Mouse (Mus musculus): Measurements from ENCODE around the gene Cramp1l. TPM values are rescaled to one million over a fixed set of nuclear protein-coding genes. Genes with fewer than 3 reads are reported as not detected.
"Not testable (repeated sequence)": the region's sequence is repeated elsewhere in the genome, so short reads cannot be mapped to it uniquely, and the experiment has no call there.

The Cramp1l gene
- total and polyA plus RNA-seq, 3 experiments = 16.7 to 18.2 (median 17.8) TPM

- DNase-seq = no peak
These were observed 56.2 kb downstream of the Cramp1l start for GRCm38 (mm10) chr17:24959371-24959770.

DNA sequence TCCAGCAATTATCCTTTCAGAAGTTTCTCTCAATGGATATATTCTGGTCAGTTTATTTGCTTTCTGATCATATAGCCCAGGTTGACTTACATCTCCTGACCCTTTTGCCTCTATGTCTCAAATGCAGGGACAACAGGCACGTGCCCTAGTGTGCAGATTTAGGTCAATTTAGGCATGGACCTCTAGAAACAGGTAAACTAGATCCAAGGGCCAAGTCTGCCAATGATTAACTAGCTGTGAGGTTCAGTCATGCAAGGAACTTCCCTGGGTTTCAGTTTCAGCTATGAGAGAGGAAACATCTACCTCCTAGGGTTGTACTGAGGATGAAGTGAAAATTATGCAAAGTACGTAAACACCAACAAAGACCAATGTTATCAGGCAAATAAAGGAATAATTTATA is 62.3 kb downstream of the Cramp1l start:
- DNase-seq = no peak

GRCm38 (mm10) chr17:24950671-24951070 is 64.9 kb downstream of the Cramp1l start:
- DNase-seq = no peak

GRCm38 (mm10) chr17:24948204-24948603 is 67.4 kb downstream of the Cramp1l start:
- DNase-seq = no peak

DNA sequence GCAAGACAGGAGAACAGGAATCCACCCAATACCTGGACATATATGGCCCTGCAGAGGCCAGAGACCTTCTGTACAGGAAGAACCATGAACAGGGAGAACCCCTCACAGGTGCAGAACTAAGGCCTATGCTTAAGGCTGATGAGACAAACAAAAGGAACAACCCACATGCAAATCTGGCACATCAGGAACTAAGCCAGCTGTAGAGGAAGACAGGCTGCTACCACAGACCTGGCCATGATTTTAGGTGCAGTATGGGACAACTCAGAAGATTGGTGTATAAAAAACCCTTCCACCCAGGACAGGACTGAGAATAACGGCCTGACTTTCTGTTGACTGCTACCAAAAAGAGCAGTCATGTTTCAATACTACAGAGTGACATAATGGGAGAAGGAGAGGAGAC is 72.0 kb downstream of the Cramp1l start:
- DNase-seq = not testable (repeated sequence)

DNA sequence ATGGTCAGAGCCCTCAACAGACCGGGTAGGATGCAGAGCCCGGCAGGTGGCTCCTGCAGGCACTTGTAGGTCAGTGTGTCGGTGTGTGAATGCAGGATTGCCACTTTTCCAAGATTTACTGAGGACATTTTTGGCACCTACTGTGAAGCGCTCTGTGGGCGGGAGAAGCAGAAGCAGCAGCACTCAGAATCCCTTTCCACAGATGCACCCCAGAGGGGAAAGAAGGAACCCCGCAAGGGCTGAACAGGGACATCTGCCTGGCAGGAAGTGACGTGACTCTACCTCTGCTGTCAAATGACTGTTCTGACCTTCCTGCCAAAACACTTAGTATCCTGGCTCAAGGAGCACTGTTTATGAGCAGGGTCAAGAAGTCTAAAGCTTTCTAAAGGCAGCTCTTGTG is 72.6 kb downstream of the Cramp1l start:
- no peak for DNase-seq

DNA sequence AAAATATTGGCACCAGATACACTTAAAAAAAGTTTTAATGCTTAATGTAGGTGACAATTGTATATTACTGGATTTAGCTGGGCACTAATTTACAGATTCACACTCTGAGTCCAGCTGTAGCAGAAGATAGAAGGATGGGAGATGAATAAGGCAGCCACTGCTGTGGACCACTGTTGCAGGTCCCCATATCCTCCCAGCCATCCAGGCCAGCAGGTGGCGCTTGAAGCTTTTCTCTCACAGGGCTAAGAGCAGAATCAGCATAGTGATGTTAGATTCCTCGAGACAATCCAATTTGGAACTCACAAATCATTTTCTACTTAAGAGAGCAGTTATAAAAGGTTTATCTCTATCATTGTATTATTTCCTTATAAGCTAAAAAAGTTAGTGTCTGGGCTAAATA is 73.1 kb downstream of the Cramp1l start:
- peak; percentile 38 for DNase-seq

DNA sequence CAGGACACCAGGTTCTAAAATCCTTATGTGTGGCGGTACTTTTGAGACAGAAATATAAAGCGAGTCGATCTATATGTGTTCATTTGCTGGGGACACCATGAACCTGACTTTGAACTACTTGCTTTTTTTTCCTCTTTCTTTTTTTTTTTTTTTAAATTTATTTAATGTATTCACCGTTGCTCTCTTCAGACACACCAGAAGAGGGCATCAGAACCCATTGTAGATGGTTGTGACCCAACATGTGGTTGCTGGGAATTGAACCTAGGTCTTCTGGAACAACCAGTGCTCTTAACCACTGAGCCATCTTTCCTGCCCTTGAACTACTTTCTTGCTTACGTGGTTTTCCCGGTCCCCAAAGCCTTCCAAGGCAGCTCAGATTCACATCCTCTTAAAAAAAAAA is 78.3 kb downstream of the Cramp1l start:
- DNase-seq = no peak

GRCm38 (mm10) chr17:24936259-24937237 is 79.0 kb downstream of the Cramp1l start, which contains the start of gene Mapk8ip3:
Mapk8ip3 (minus strand) TSS chr17:24936977.
- peak; percentile 98 for DNase-seq

- DNase-seq = peak; percentile 44
These were observed 79.9 kb downstream of the Cramp1l start for GRCm38 (mm10) chr17:24935666-24936065.

GRCm38 (mm10) chr17:24934926-24935325 is 80.7 kb downstream of the Cramp1l start:
- DNase-seq = peak; percentile 45

GRCm38 (mm10) chr17:24933163-24933562 is 82.4 kb downstream of the Cramp1l start:
- no peak for DNase-seq

- no peak for DNase-seq
These were observed 83.2 kb downstream of the Cramp1l start for GRCm38 (mm10) chr17:24932431-24932830.

GRCm38 (mm10) chr17:24929506-24929905 is 86.1 kb downstream of the Cramp1l start:
- DNase-seq = peak; percentile 85

GRCm38 (mm10) chr17:24923246-24923645 is 92.3 kb downstream of the Cramp1l start:
- no peak for DNase-seq

- DNase-seq = no peak
These were observed 101.6 kb downstream of the Cramp1l start for GRCm38 (mm10) chr17:24913984-24914383.

Other genes starting within 250 kb of the Cramp1l start
- 1 to 10 TPM in 1 of 2 experiments, under 1 TPM in 1; 0.86 to 1.5 TPM for gene Meiob, start 211.5 kb downstream of the Cramp1l start, total RNA-seq (2021)
- not detected in 2 replicates for gene Meiob, start 211.5 kb downstream of the Cramp1l start, polyA plus RNA-seq (2012; rRNA removed)
- 100 to 1,000 TPM; 102 to 123 TPM for gene Hagh, start 175.6 kb downstream of the Cramp1l start, total RNA-seq (2021)
- 115 and 137 TPM in 2 replicates for gene Hagh, start 175.6 kb downstream of the Cramp1l start, polyA plus RNA-seq (2012; rRNA removed)
- gene Fahd1, start 165.4 kb downstream of the Cramp1l start, total RNA-seq (2021) = 10 to 100 TPM; 25.4 to 43.4 TPM
- gene Fahd1, start 165.4 kb downstream of the Cramp1l start, polyA plus RNA-seq (2012; rRNA removed) = 11.7 and 16.6 TPM in 2 replicates
- 1 to 10 TPM; 5.5 to 6.7 TPM for gene Igfals, start 149.8 kb downstream of the Cramp1l start, total RNA-seq (2021)
- 11.2 and 18.5 TPM in 2 replicates for gene Igfals, start 149.8 kb downstream of the Cramp1l start, polyA plus RNA-seq (2012; rRNA removed)
- 10 to 100 TPM; 53.1 to 56.6 TPM for gene Nubp2, start 129.4 kb downstream of the Cramp1l start, total RNA-seq (2021)
- gene Nubp2, start 129.4 kb downstream of the Cramp1l start, polyA plus RNA-seq (2012; rRNA removed) = 38.5 and 55.9 TPM in 2 replicates
- 10 to 100 TPM; 30.8 to 33.1 TPM for gene Spsb3, start 129.1 kb downstream of the Cramp1l start, total RNA-seq (2021)
- 144 and 179 TPM in 2 replicates for gene Spsb3, start 129.1 kb downstream of the Cramp1l start, polyA plus RNA-seq (2012; rRNA removed)
- 10 to 100 TPM; 39.9 to 48.0 TPM for gene Eme2, start 120.7 kb downstream of the Cramp1l start, total RNA-seq (2021)
- 58.3 and 58.4 TPM in 2 replicates for gene Eme2, start 120.7 kb downstream of the Cramp1l start, polyA plus RNA-seq (2012; rRNA removed)
- gene Mrps34, start 120.7 kb downstream of the Cramp1l start, total RNA-seq (2021) = 100 to 1,000 TPM; 130 to 150 TPM
- 547 and 570 TPM in 2 replicates for gene Mrps34, start 120.7 kb downstream of the Cramp1l start, polyA plus RNA-seq (2012; rRNA removed)
- gene Nme3, start 119.3 kb downstream of the Cramp1l start, total RNA-seq (2021) = 10 to 100 TPM; 70.1 to 73.7 TPM
- 116 and 124 TPM in 2 replicates for gene Nme3, start 119.3 kb downstream of the Cramp1l start, polyA plus RNA-seq (2012; rRNA removed)
- 100 to 1,000 TPM in 1 of 2 experiments, 10 to 100 TPM in 1; 86.6 to 129 TPM for gene Mapk8ip3, start 78.8 kb downstream of the Cramp1l start, total RNA-seq (2021)
- gene Mapk8ip3, start 78.8 kb downstream of the Cramp1l start, polyA plus RNA-seq (2012; rRNA removed) = 205 and 241 TPM in 2 replicates
- 10 to 100 TPM; 26.7 to 39.1 TPM for gene Jpt2, start 55.1 kb downstream of the Cramp1l start, total RNA-seq (2021)
- gene Jpt2, start 55.1 kb downstream of the Cramp1l start, polyA plus RNA-seq (2012; rRNA removed) = 2.3 and 4.6 TPM in 2 replicates
- 10 to 100 TPM; 27.8 to 28.0 TPM for gene Ift140, start 297 bp upstream of the Cramp1l start, total RNA-seq (2021)
- gene Ift140, start 297 bp upstream of the Cramp1l start, polyA plus RNA-seq (2012; rRNA removed) = 20.9 and 21.8 TPM in 2 replicates
- 10 to 100 TPM; 32.2 to 44.8 TPM for gene Tmem204, start 67.8 kb upstream of the Cramp1l start, total RNA-seq (2021)
- 59.2 and 64.1 TPM in 2 replicates for gene Tmem204, start 67.8 kb upstream of the Cramp1l start, polyA plus RNA-seq (2012; rRNA removed)
- 10 to 100 TPM; 16.4 to 24.5 TPM for gene Telo2, start 100.2 kb upstream of the Cramp1l start, total RNA-seq (2021)
- 15.5 and 15.7 TPM in 2 replicates for gene Telo2, start 100.2 kb upstream of the Cramp1l start, polyA plus RNA-seq (2012; rRNA removed)
- not detected for gene Ptx4, start 105.0 kb upstream of the Cramp1l start, total RNA-seq (2021)
- gene Ptx4, start 105.0 kb upstream of the Cramp1l start, polyA plus RNA-seq (2012; rRNA removed) = not detected in 2 replicates
- 10 to 100 TPM; 38.3 to 48.6 TPM for gene Clcn7, start 117.6 kb upstream of the Cramp1l start, total RNA-seq (2021)
- 33.9 and 37.4 TPM in 2 replicates for gene Clcn7, start 117.6 kb upstream of the Cramp1l start, polyA plus RNA-seq (2012; rRNA removed)
- under 1 TPM in 1 of 2 experiments, not detected in 1; 0.12 TPM for gene Ccdc154, start 146.7 kb upstream of the Cramp1l start, total RNA-seq (2021)
- 0.03 and 0.07 TPM in 2 replicates for gene Ccdc154, start 146.7 kb upstream of the Cramp1l start, polyA plus RNA-seq (2012; rRNA removed)
- not detected for gene Gm38655, start 159.7 kb upstream of the Cramp1l start, total RNA-seq (2021)
- gene Gm38655, start 159.7 kb upstream of the Cramp1l start, polyA plus RNA-seq (2012; rRNA removed) = not detected in 2 replicates
- 10 to 100 TPM; 16.7 to 24.4 TPM for gene BC003965, start 168.8 kb upstream of the Cramp1l start, total RNA-seq (2021)
- 24.0 and 25.7 TPM in 2 replicates for gene BC003965, start 168.8 kb upstream of the Cramp1l start, polyA plus RNA-seq (2012; rRNA removed)
- gene Unkl, start 172.6 kb upstream of the Cramp1l start, total RNA-seq (2021) = 10 to 100 TPM; 14.0 to 18.1 TPM
- 23.7 and 30.3 TPM in 2 replicates for gene Unkl, start 172.6 kb upstream of the Cramp1l start, polyA plus RNA-seq (2012; rRNA removed)
- 10 to 100 TPM; 50.4 to 50.6 TPM for gene Gnptg, start 224.3 kb upstream of the Cramp1l start, total RNA-seq (2021)
- 32.6 and 40.0 TPM in 2 replicates for gene Gnptg, start 224.3 kb upstream of the Cramp1l start, polyA plus RNA-seq (2012; rRNA removed)
- gene Tsr3, start 224.4 kb upstream of the Cramp1l start, total RNA-seq (2021) = 10 to 100 TPM; 18.5 to 25.1 TPM
- gene Tsr3, start 224.4 kb upstream of the Cramp1l start, polyA plus RNA-seq (2012; rRNA removed) = 24.1 and 28.9 TPM in 2 replicates
- gene Baiap3, start 240.6 kb upstream of the Cramp1l start, total RNA-seq (2021) = 10 to 100 TPM in 1 of 2 experiments, 1 to 10 TPM in 1; 9.7 to 10.1 TPM
- gene Baiap3, start 240.6 kb upstream of the Cramp1l start, polyA plus RNA-seq (2012; rRNA removed) = 84.6 and 90.0 TPM in 2 replicates

All from adrenal gland, adult 2 months (tissue).